Mouse (Mus musculus): ENCODE data around the gene Tmem140. TPM values are rescaled to one million over a fixed set of nuclear protein-coding genes. Genes with fewer than 3 reads are reported as not detected.
A peak's percentile ranks its signal among the peaks of the same experiment; 100 is the strongest.

Tmem140 gene
- polyA plus RNA-seq, 2 experiments: 1.7 to 2.9 TPM

DNA sequence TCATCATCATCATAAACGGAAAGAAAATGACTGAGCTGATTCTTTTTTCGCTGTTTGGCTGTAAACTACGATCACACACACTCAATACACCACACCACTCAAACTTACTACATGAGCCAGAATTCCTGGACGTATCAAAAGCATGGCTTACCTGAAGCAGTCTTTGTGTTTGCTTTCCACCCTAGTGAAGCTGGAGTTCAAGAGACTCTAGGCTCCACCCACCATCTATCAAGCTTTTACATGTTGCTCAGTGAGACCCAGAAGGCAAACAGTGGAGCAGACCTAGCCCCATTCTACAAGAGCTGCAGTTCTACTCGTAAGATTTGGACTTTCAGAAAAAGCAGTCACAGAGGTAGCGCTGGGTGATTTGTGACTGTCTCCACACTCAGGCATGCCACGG lies 39.6 kb downstream of the Tmem140 start:
- Histone ChIP-seq H3K27me3 (ENCODE audit: control insufficient read depth, insufficient read depth, low read length) (no peaks in the 10 kb centered on the region), H3K9me3 (ENCODE audit: control insufficient read depth, low read length) (no peaks in the 10 kb centered on the region), H3K4me2 (ENCODE audit: low read depth) (no peak overlapping the region), H3K4me3 (ENCODE audit: insufficient read depth in 1 of 2, low read depth in 2 of 2, low read length in 2 of 2) (no peak overlapping the region), H3K36me3 (replicated peaks; ENCODE audit: control insufficient read depth, insufficient read depth, low read depth) (peaks cover 82% of the 10 kb centered on the region), H3K27ac (no peak overlapping the region), H3K9ac (replicated peaks) (no peak overlapping the region), H3K4me1 (replicated peaks; ENCODE audit: control insufficient read depth in 2 of 2, insufficient read depth in 2 of 2, low read length in 1 of 2) (peaks cover 19 to 27% of the 10 kb centered on the region in 2 experiments)
- WGBS (ENCODE audit: insufficient replicate concordance): 81% methylated on average over 7 of the region's 7 CpGs
- no peak for ATAC-seq (ENCODE audit: insufficient read depth)
- TF ChIP-seq EP300 (IDR thresholded peaks at IDR 0.05; ENCODE audit: low read depth): no peak
- TF ChIP-seq CTCF (IDR thresholded peaks at IDR 0.05; ENCODE audit: low read depth): no peak
- DNase-seq (ENCODE audit: low read depth in 3 of 3, low spot score in 3 of 3): no peak

- peaks cover 84% of the 10 kb centered on the region for H3K36me3 ChIP-seq (replicated peaks; ENCODE audit: control insufficient read depth, insufficient read depth, low read depth)
- WGBS (ENCODE audit: insufficient replicate concordance): 61% methylated on average over 5 of the region's 5 CpGs
- TF ChIP-seq CTCF (IDR thresholded peaks at IDR 0.05; ENCODE audit: low read depth) (no peak), EP300 (IDR thresholded peaks at IDR 0.05; ENCODE audit: low read depth) (no peak)
These were observed 40.5 kb downstream of the Tmem140 start for GRCm38 (mm10) chr6:34903441-34903840.

GRCm38 (mm10) chr6:34903851-34904250 lies 40.9 kb downstream of the Tmem140 start:
- H3K4me3 ChIP-seq (ENCODE audit: insufficient read depth in 1 of 2, low read depth in 2 of 2, low read length in 2 of 2): no peak overlapping the region
- TF ChIP-seq CTCF (IDR thresholded peaks at IDR 0.05; ENCODE audit: low read depth) (no peak), EP300 (IDR thresholded peaks at IDR 0.05; ENCODE audit: low read depth) (no peak)
- H3K27me3 ChIP-seq (ENCODE audit: control insufficient read depth, insufficient read depth, low read length): no peaks in the 10 kb centered on the region
- no peaks in the 10 kb centered on the region for H3K9me3 ChIP-seq (ENCODE audit: control insufficient read depth, low read length)
- no peak overlapping the region; the same call in 1 of the 2 replicates for H3K9ac ChIP-seq (replicated peaks)
- ATAC-seq (ENCODE audit: insufficient read depth): no peak
- H3K36me3 ChIP-seq (replicated peaks; ENCODE audit: control insufficient read depth, insufficient read depth, low read depth): peaks cover 88% of the 10 kb centered on the region
- peaks cover 31 to 38% of the 10 kb centered on the region in 2 experiments for H3K4me1 ChIP-seq (replicated peaks; ENCODE audit: control insufficient read depth in 2 of 2, insufficient read depth in 2 of 2, low read length in 1 of 2)
- no peak overlapping the region for H3K4me2 ChIP-seq (ENCODE audit: low read depth)
- H3K27ac ChIP-seq: no peak overlapping the region; the same call in 1 of the 2 replicates
- DNase-seq (ENCODE audit: low read depth in 3 of 3, low spot score in 3 of 3): no peak
- 84% methylated on average over 10 of the region's 10 CpGs for WGBS (ENCODE audit: insufficient replicate concordance)

More at GRCm38 (mm10) chr6:34903441-34903840, 40.5 kb downstream of the Tmem140 start:
- ATAC-seq (ENCODE audit: insufficient read depth) (no peak), DNase-seq (ENCODE audit: low read depth in 3 of 3, low spot score in 3 of 3) (no peak)
- H3K4me3 ChIP-seq (ENCODE audit: insufficient read depth in 1 of 2, low read depth in 2 of 2, low read length in 2 of 2): no peak overlapping the region
- H3K9ac ChIP-seq (replicated peaks): no peak overlapping the region
- H3K9me3 ChIP-seq (ENCODE audit: control insufficient read depth, low read length): no peaks in the 10 kb centered on the region
- H3K4me1 ChIP-seq (replicated peaks; ENCODE audit: control insufficient read depth in 2 of 2, insufficient read depth in 2 of 2, low read length in 1 of 2): peaks cover 27 to 34% of the 10 kb centered on the region in 2 experiments
- H3K4me2 ChIP-seq (ENCODE audit: low read depth): no peak overlapping the region
- no peaks in the 10 kb centered on the region for H3K27me3 ChIP-seq (ENCODE audit: control insufficient read depth, insufficient read depth, low read length)
- H3K27ac ChIP-seq: no peak overlapping the region; the same call in 1 of the 2 replicates

- H3K4me3 ChIP-seq (ENCODE audit: insufficient read depth in 1 of 2, low read depth in 2 of 2, low read length in 2 of 2): no peak overlapping the region
- TF ChIP-seq CTCF (IDR thresholded peaks at IDR 0.05; ENCODE audit: low read depth) (no peak), EP300 (IDR thresholded peaks at IDR 0.05; ENCODE audit: low read depth) (no peak)
- ATAC-seq (ENCODE audit: insufficient read depth) (no peak), DNase-seq (ENCODE audit: low read depth in 3 of 3, low spot score in 3 of 3) (no peak)
- no peaks in the 10 kb centered on the region for H3K27me3 ChIP-seq (ENCODE audit: control insufficient read depth, insufficient read depth, low read length)
- 82% methylated on average over 6 of the region's 6 CpGs for WGBS (ENCODE audit: insufficient replicate concordance)
- H3K9ac ChIP-seq (replicated peaks): no peak overlapping the region
- no peak overlapping the region for H3K27ac ChIP-seq
- no peaks in the 10 kb centered on the region for H3K9me3 ChIP-seq (ENCODE audit: control insufficient read depth, low read length)
- no peak overlapping the region for H3K4me2 ChIP-seq (ENCODE audit: low read depth)
- peaks cover 36 to 37% of the 10 kb centered on the region in 2 experiments for H3K4me1 ChIP-seq (replicated peaks; ENCODE audit: control insufficient read depth in 2 of 2, insufficient read depth in 2 of 2, low read length in 1 of 2)
- peaks cover 90% of the 10 kb centered on the region for H3K36me3 ChIP-seq (replicated peaks; ENCODE audit: control insufficient read depth, insufficient read depth, low read depth)
These were observed 41.4 kb downstream of the Tmem140 start for GRCm38 (mm10) chr6:34904361-34904760.

DNA sequence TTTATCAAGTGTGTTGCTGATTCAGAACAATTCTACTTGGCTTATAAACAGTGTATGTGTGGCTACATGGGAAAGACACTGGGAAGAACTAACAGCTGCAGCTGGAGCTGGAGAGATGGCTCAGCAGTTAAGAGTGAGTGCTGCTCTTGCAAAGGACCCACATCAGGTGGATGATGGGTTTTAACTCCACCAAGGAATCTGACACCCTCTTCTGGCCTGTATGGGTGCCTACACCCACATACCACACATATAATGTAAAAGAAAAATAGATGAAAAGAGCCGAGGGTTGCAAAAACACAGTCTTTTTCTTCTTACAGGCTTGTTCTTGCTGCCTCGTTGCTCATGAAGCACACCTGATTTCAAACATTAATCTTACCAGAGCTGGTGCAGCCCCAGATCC lies 43.2 kb downstream of the Tmem140 start:
- Histone ChIP-seq H3K4me2 (ENCODE audit: low read depth) (peak overlapping the region; percentile 87), H3K9me3 (ENCODE audit: control insufficient read depth, low read length) (no peaks in the 10 kb centered on the region), H3K4me1 (replicated peaks; ENCODE audit: control insufficient read depth in 2 of 2, insufficient read depth in 2 of 2, low read length in 1 of 2) (peaks cover 44 to 45% of the 10 kb centered on the region in 2 experiments), H3K9ac (replicated peaks) (no peak overlapping the region), H3K36me3 (replicated peaks; ENCODE audit: control insufficient read depth, insufficient read depth, low read depth) (peaks cover 77% of the 10 kb centered on the region), H3K4me3 (ENCODE audit: insufficient read depth in 1 of 2, low read depth in 2 of 2, low read length in 2 of 2) (no peak overlapping the region), H3K27ac (peak overlapping the region; percentile 98), H3K27me3 (ENCODE audit: control insufficient read depth, insufficient read depth, low read length) (no peaks in the 10 kb centered on the region)
- no peak for ATAC-seq (ENCODE audit: insufficient read depth)
- TF ChIP-seq EP300 (IDR thresholded peaks at IDR 0.05; ENCODE audit: low read depth) (no peak), CTCF (IDR thresholded peaks at IDR 0.05; ENCODE audit: low read depth) (peak; percentile 52)
- 67% methylated on average over 2 of the region's 2 CpGs for WGBS (ENCODE audit: insufficient replicate concordance)
- no peak for DNase-seq (ENCODE audit: low read depth in 3 of 3, low spot score in 3 of 3)
